Mouse (Mus musculus): ENCODE measurements around the gene Ushbp1.

The Ushbp1 gene

GRCm38 (mm10) chr8:71392871-71393270, 2.7 kb downstream of the Ushbp1 start:
- no peak for DNase-seq (ENCODE audit: low spot score)

GRCm38 (mm10) chr8:71392391-71392790, 3.2 kb downstream of the Ushbp1 start:
- DNase-seq (ENCODE audit: low spot score): no peak

- DNase-seq (ENCODE audit: low spot score): no peak
These were observed 3.9 kb downstream of the Ushbp1 start for GRCm38 (mm10) chr8:71391696-71392095.

- no peak for DNase-seq (ENCODE audit: low spot score)
These were observed 7.3 kb downstream of the Ushbp1 start for GRCm38 (mm10) chr8:71388267-71388666.

GRCm38 (mm10) chr8:71385212-71385835, 10.3 kb downstream of the Ushbp1 start:
- DNase-seq (ENCODE audit: low spot score): no peak

GRCm38 (mm10) chr8:71383860-71384259, 11.7 kb downstream of the Ushbp1 start:
- no peak for DNase-seq (ENCODE audit: low spot score)

- no peak for DNase-seq (ENCODE audit: low spot score)
These were observed 12.2 kb downstream of the Ushbp1 start for GRCm38 (mm10) chr8:71383396-71383795.

GRCm38 (mm10) chr8:71381971-71382961, 13.3 kb downstream of the Ushbp1 start:
- DNase-seq (ENCODE audit: low spot score): peak; percentile 92

GRCm38 (mm10) chr8:71381421-71381970, 14.1 kb downstream of the Ushbp1 start, which contains the start of gene Nr2f6:
TSS of gene Nr2f6 (minus strand) at chr8:71381960.
- no peak for DNase-seq (ENCODE audit: low spot score)

GRCm38 (mm10) chr8:71380178-71381171, 15.1 kb downstream of the Ushbp1 start:
- no peak for DNase-seq (ENCODE audit: low spot score)

GRCm38 (mm10) chr8:71379512-71380075, 16.0 kb downstream of the Ushbp1 start:
- DNase-seq (ENCODE audit: low spot score): no peak

- DNase-seq (ENCODE audit: low spot score): no peak
These were observed 16.6 kb downstream of the Ushbp1 start for GRCm38 (mm10) chr8:71379008-71379407.

- no peak for DNase-seq (ENCODE audit: low spot score)
These were observed 19.1 kb downstream of the Ushbp1 start for GRCm38 (mm10) chr8:71376423-71377030.

GRCm38 (mm10) chr8:71375581-71376422, 19.8 kb downstream of the Ushbp1 start:
- no peak for DNase-seq (ENCODE audit: low spot score)

GRCm38 (mm10) chr8:71374616-71375206, 20.9 kb downstream of the Ushbp1 start:
- DNase-seq (ENCODE audit: low spot score): no peak

GRCm38 (mm10) chr8:71373000-71373399, 22.6 kb downstream of the Ushbp1 start:
- DNase-seq (ENCODE audit: low spot score): no peak

- no peak for DNase-seq (ENCODE audit: low spot score)
These were observed 23.2 kb downstream of the Ushbp1 start for GRCm38 (mm10) chr8:71372427-71372826.

GRCm38 (mm10) chr8:71371236-71371848, 24.3 kb downstream of the Ushbp1 start, which contains the start of gene Ocel1:
TSS of gene Ocel1 (plus strand) at chr8:71371298.
- DNase-seq (ENCODE audit: low spot score): peak; percentile 98

GRCm38 (mm10) chr8:71370711-71371235, 24.8 kb downstream of the Ushbp1 start:
- DNase-seq (ENCODE audit: low spot score): peak; percentile 29
